Mouse (Mus musculus): ENCODE data around the gene Sun3. TPM values are rescaled to one million over a fixed set of nuclear protein-coding genes. Genes with fewer than 3 reads are reported as not detected.
A peak's percentile ranks its signal among the peaks of the same experiment; 100 is the strongest.

The Sun3 gene
- under 1 TPM; 0.60 to 0.73 TPM for total RNA-seq (2021)

DNA sequence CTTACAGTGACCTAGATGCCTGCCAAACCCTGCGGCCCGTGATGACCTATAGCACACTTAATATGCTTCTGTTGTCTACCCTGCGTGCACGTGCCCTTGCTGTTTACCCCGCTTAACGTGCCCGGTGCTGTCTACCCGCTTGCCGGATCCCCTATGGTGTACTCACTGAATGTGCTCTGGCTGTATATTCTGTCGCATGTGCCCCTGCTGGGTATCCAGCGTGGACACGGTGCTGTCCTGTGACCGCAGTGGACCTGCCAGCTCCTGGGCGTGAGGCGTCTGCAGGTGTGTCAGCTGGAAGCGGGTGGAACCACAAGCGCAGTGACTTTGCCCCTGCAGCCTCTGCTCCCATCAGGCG lies at the start of gene Sun3:
Gene Sun3 (minus strand): TSS at position 289 of the 358 bp plus-strand sequence.
- no peak for DNase-seq

DNA sequence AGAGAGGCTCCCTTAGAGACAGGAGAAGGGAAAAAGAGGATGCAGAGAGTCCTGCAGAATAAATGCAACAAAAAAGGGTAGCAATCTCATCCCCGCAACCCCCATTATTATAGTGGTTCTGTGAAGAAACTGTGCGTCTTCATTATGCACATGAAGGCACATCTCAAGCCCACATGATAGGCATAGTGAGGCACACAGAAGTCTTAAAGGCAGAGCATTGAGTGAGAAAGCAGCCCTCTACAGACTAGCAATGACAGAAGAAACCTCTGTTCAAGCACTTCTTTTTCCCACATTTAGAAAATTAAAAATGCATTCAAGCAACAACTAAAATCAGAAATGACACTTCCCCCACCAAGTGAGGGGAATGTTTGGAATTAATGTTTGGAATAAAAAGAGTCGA lies 27.7 kb upstream of the Sun3 start:
- DNase-seq, result no peak

DNA sequence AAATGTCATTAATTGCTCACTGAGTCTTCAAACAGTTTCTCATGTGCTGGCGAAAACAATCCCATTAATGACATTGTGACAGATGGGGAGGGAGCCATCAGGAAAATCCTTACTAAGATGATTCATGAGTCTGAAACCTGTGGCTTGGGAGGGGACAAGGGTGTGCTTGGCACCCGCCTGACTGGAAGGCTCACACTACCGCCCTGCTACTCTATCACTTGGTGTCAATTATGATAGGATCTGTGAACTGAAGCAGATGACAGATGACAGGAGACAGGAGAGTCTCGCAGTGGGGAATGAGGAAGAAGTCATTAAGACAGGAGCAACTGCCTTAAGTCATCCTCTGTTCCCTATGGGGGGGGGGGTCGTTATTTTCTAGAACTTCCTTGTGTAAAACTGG lies 11.7 kb upstream of the Sun3 start:
- DNase-seq, result no peak

DNA sequence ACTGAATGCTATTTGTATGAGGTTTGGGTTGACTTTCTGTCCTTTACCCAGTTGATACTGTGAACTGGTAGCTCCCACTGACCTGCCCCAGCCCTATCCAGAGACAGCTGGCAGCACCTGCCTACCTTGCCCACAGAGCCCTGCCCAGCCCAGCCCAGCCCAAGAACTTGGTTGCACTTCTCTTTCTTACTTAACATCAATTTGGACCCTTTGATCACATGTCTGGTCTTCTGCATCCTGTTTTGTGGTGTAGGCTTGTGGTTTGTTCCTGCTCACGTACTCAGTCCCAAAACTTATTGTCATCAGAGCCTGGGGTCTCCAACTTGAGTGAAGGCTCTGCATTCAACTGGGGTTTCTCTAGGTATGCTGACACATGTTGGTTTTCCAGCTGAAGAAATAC lies 11.2 kb upstream of the Sun3 start:
- DNase-seq, result no peak

DNA sequence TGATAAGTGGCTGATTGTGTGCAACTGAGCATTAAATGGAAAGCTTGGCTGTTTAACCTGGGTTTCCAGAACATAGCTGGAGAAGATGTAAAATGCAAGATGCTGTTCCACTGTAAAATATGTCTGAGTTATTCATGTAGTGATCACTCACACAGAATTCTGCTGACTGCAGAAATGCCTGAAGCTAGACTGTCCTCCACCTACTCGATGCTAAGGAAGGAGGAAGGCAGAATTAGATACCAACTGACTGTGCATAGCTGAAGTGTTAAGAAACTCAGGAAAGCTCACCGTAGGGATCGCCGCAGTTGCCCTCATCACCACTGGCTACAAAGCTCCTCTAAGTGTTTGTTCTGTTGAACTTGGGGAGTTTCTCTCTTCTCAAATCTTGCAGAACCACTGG lies 8.9 kb upstream of the Sun3 start:
- DNase-seq, result no peak

DNA sequence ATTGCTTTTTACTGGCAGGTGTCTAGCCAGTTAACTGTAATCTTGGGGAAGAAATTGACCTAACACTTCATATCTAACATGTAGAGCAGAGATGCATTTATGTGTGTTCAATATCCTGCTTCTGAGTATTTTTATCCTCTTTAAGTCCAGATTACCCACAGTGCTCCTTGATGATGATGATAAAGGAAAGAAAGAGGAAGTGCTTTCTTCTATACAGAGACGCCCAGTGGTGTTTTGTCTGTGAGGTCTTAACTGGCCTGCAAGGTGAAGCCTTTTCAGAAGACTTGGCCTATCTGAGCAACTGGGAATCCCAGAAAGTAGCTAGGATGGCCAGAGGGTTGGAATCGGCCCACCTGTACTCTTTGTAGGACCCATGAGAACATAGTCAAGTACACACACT lies 8.1 kb upstream of the Sun3 start:
- no peak for DNase-seq

DNA sequence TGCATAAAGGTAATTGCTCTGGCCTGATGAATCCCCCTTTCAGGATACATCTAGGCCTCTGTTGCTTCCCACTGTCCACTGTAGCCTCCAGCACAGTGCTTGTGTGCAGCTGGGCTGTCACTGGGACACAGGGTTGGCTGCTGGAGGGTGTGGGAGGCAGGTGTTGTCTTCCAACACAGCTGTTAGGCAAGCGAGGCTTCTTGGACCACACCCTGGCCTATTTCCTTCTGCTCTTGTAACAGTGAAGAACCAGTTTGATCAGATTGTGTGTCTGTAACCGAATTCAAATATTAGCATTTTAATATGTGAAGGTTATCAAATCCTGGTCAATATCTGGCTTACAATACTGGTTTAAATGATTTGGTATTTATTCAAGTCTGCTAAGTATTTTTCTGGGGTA lies 3.1 kb upstream of the Sun3 start:
- no peak for DNase-seq

DNA sequence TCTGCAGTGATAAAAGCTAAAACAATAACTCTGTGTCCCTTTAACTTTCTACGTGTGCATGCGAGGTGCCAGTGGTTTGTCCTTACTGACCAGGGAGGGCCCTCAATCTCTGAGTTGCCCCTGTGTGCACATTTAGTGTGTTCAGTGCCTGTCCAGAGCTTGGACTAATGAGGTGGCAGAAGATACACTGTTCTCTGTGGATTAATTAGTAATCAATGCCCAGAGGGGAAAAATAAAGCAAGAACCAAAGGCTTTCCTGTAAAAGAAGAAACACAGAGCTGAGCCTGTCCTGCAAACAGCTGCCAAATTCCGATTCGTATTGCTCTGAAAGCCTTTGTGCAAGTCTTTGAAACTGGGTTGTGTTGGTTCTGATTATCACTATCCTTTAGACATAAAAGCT lies 1.4 kb upstream of the Sun3 start:
- DNase-seq, result no peak

DNA sequence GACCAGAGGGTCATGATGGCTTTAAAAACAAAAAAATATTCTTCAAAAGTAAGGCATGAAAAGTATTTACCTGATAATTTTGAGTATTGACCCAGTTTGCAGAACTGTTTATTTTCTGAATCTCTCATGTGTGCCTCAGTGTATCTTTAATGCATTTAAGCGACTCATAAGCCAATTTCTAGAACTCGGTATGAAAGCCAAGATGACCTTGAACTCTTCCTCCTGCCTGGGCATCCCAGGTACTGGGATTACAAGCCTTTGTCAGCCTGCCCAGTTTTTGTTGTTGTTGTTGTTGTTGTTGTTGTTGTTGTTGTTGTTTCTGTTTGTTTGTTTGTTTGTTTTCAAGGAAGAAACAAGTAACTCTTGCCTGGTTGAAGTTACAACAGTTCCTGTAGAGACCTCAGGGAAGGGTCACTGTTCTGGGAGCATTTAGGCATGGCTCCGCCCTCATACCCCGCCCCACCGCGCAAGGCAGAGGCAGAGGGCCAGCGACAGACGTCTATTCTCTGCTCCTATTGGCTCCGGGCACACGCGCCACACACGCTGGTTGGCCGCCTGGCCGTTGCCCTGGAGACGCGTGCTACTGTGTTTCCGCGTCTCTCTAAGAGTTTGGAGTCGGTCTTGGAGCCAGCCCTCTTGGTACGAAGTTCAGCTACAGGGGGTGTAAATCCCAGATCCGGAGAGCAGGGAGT lies 634 bp downstream of the Sun3 start, which contains the start of gene Gm11992:
Gene Gm11992 (plus strand): TSS at position 584 of the 692 bp plus-strand sequence.
- DNase-seq, result peak; percentile 77 to 81

DNA sequence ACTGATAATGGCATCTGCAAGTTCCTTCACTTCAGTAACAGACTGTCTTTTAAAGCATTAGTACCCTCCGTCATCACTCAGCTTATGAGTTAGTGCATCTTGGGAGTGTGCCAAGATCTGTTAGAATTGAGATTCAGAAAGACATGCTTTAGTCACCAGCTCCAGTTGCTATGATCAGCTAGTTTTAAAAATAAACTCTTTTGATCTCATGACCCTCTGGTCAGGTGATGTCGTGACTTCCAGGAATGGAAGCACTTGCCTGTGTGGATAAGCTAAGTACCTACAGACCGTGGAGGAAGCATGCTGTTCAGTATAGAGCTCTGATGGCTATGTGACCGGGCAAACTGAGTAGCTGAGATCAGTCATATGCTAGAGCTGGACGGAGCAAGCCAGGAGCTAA lies 1.7 kb downstream of the Sun3 start:
- no peak for DNase-seq

DNA sequence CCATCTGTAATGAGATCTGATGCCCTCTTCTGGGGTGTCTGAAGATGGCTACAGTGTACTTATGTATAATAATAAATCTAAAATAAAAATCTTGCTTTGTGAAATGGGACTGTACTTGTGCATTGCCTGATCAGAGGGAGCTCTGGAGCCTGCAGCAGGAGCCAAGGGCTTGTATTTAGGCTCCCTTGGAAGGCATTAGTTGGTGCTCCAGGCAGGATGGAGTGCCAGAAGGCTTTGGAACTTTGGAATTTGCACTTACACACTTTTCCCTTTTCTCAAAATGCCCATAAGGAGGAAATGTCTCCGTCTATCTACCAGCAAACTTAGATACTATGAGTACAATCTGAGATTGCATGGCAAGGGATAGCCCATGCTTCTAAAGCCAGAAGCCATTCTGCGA lies 2.2 kb downstream of the Sun3 start:
- no peak for DNase-seq

DNA sequence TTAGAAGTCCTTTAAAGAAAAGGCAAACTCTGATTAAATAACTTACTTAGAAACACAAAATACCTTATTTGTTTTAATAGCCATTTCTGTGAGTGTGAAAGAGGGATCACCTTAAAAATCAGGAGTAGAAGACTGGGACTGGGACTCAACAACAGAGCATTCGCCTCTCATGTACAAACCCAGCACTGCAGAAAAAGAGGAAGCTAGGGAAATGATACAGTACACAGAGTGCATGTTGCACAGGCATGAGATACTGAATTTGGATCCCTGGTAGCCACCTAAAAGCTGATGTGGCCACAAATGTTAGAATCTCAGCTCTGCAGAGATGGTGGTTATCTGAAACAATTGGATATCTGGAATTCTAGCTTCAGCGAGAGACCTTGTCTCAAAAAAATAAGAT lies 17.3 kb downstream of the Sun3 start:
- no peak for DNase-seq

DNA sequence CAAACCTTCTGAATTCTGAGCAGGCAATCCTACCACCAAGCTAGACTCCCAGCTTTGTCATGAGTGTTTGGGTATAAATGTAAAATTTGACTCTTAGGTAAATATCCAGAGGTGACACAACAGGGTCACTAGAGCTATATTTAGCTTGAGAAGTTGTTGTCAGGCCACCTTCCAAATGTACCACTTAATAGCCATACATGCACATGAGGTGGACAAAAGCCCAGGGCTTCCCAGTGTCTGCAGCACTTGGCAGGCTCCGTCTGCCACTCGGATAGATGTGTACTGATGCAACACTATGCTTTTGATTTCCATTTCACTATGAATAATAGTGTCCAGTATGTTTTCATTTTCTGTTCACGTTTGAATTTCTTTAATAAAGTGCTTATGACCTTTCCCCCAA lies 23.6 kb downstream of the Sun3 start:
- no peak for DNase-seq

DNA sequence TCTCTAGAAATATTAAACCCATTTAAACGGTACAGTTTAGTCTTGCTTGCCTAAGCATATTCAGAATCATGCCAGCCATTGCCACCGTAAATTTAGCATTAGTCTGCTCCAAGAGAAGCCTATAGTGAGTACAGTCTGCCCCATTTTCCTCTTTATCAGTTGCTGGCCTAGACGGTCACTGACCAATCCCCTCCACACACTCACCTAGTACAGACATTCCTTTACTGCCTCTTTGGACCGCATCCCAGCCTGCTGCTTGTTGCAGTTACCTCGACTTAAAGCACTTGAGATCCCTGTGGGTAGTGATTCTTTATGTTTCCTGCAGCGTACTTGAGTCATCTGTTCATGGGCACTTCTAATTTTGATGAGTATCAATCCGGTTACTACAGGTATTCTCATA lies 24.0 kb downstream of the Sun3 start:
- DNase-seq, result no peak

DNA sequence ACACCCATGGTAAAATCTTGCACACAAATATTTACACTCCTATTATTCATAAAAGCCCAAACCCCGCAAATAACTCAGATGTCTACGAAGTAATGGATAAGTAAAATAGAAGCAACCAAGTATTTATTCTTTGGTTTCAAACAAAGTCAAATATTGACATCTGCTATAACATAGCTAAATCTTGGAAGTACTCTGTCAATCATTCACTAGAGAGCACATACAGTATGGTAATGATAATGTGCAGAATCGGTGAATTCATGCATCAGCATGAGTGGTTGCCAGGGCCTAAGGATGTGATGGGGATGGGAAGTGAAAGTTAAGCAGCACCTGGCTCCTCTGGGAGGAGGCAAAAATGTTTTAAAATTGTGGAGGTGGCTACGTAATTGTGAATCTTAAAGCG lies 28.6 kb downstream of the Sun3 start:
- no peak for DNase-seq

DNA sequence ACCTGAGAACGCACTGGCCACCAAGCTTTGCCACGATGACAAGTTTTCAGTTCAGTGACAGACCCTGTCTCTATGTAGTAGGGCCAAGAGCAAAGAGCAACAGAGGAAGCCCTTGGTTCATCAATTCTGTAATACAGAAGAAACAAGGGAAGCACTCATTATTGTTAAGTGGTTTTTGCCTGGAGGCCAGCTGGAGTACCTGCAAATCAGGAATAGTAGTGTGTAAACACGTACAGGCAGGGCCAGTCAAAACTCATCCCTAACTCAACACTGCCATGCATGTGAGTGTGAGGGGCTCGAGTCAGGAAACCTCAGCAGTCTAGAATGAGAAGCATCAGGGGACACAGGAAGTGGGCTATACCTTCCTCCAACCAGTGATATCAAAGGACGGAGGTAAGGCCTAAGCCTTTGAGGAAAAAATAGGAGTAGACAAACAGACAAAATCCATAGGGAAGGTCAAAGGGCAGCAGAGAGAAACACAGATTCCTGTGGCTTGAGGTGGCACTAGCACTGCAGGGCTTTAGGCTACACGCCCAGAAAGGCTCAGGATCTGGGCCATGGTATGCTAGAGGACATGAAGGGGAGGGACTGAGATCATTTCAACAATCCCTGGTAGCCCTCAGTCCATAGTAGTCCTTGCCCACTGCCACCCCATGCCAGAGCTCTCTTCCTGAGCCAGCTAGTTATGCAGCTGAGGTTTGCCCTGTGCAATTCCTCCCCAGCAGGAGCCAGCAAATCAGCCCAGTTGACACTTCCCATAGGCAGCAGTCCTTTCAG lies 30.1 kb downstream of the Sun3 start:
- DNase-seq, result no peak

DNA sequence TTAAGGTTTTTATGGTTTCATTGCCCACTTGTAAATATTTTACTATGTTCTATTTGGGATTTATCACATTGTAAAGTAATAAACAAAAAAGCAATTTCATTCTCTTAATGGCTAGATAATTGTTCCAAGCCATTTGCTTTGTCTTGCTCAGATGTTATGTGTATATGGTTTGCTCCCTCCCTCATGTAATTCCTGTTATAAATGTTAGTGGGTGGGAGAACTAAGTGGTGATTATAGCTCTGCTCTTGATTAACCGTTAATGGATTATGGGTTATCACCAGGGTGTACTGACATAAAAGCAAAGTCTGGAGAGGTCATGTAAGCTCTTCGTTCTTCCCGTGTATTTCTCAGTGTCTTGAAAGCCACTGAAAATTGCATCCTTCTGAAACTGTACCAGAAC lies 34.1 kb downstream of the Sun3 start:
- DNase-seq, result no peak

DNA sequence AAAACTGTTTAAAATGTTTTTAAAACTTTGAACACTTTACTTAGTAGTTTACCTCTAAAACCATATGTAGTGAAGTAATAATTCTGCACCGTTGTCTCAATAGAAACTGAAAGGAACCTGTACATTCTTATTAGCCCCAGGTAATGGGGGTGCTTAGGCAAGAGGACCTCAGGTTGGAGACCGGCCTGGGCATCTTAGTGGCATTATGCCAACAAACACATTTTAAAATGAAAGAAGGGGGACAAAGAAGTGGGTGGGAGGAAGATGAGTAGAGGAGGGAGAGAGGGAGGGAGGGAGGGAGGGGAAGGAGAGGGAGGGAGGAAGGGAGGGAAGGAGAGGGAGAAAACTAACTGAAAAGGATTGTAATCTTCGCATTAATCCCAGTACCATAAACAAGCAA lies 37.4 kb downstream of the Sun3 start:
- DNase-seq, result no peak

DNA sequence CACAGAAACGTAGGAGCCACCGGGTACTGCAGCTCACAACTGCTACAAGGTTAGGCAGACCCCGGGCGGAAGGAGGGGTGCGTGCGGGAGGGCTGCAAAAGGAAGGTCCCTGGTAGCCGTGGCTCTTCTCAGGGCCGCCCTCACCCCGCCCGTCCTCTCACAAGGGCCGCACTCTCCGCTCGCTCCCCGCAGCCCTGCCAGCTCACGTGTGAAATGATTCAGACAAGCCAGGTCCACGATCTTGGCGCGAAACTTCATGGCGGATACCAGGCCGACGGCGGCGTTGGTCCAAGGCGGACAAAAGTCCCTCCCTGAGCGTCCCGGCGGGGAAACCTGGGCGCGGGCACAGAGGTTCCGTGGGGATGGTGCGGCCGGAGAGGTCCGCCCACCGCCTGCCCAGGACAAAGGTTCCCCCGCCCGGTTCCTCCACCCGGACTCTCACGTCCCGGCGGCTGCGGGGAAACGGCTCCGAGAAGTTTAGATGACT lies 37.9 kb downstream of the Sun3 start, which contains the start of gene Hus1:
Gene Hus1 (minus strand): TSS at position 339 of the 487 bp plus-strand sequence.
- DNase-seq, result peak; percentile 79 to 84

DNA sequence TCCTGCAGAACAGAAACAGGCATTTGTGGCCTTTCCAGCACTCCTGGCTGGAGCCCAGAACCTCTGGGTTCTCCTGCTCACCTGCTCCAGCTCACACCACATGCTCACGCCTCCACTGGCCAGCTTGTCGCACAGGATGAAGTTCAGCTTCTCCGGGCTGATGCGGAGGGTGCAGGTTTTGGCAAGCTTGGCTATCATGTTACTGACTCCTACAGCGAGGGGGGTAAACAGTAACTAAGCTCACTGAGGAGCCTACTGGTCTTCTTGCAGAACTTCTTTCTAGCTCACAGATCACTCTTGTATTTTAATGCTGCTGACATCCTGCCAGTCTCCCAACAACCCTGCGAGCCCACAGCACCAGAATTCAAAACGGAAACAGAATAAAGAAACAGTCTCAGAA lies 38.4 kb downstream of the Sun3 start:
- no peak for DNase-seq

DNA sequence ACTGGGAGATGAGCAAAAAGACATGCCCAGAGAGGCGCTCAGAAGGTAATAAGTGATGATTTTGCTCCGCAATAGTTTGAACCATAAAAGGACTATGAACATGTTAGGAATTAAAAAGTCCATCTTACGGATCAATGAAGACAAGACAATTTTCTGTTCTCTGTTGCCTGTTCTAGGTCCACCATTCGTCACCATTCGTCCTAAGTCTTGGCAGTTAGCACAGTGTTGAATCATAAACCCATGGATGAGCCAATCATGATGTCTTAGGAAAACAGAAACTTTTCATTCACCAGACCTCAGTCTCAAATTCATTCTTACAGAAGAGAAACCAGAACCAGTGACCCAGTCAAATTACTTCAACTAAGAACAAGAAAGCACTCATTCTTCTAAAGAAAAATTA lies 40.0 kb downstream of the Sun3 start:
- no peak for DNase-seq

DNA sequence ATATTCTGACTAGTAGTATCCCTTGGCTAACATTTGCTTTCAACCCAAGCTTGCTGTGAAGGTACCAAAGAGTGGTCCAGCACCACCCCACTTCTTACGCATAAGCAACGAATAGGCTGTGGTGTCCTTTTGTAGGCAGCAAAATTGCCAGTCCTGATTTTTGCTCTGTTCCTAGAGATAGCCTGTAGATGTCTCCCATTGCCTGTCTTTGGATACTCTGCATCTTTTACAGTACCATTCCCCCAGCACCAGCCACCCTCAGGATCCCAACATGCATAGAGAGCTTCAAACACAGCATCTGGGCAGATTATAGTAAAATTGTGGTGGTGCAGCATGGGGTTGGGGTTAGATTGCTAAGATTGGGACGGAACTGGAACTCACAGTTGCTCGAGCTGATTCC lies 60.7 kb downstream of the Sun3 start:
- no peak for DNase-seq

DNA sequence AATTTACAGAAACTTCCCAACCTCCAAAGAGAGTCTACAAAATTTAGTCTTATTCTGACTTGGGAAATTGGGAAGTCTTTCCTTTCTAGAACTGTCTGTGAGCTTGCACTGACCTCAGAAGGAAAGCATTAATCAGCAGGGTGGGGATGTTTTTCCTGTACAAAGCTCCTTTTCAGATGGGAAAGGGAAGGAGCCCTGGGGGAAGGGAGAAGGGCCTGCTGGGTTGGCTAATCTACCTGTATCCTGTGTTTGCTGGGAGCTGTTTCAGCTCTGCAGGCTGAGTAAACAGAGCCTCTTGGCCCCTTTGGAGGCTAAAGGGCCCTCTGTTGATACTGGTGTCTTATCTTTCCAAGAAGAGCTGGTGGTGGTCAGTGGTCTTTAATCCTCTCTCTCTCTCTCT lies 62.7 kb downstream of the Sun3 start:
- no peak for DNase-seq

DNA sequence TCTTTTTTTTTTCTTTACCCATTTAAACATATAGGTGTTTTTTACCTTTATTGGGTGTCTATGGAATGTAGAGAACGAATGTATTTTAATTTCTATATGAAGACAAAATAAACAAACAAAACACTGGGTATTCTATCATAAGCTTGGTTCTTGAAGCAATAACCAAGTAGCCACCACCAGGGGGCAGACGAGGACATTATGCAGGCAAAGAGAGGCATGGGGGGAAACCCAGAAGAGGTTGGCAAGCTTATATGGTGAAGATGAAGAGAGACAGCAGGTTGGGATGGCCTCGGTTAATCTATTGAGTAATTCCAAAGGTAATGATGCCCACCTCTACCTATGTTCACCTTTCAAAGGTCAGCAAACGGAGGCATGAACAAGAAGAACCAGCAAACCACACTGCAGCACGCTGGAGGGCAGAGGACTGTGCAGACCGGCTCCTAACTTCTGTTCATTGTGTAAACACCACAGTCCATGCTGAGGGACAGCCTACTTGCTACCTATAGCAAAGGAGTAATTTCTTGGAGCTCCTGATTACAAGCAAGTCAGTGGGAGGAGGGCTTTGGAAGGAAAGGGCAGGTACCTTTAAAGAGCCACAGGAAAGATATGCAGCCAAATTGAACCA lies 65.4 kb downstream of the Sun3 start:
- peak; percentile 37 to 55 for DNase-seq

Data from layer of hippocampus, postnatal 36 days (tissue).